In the genomic region with DNA sequence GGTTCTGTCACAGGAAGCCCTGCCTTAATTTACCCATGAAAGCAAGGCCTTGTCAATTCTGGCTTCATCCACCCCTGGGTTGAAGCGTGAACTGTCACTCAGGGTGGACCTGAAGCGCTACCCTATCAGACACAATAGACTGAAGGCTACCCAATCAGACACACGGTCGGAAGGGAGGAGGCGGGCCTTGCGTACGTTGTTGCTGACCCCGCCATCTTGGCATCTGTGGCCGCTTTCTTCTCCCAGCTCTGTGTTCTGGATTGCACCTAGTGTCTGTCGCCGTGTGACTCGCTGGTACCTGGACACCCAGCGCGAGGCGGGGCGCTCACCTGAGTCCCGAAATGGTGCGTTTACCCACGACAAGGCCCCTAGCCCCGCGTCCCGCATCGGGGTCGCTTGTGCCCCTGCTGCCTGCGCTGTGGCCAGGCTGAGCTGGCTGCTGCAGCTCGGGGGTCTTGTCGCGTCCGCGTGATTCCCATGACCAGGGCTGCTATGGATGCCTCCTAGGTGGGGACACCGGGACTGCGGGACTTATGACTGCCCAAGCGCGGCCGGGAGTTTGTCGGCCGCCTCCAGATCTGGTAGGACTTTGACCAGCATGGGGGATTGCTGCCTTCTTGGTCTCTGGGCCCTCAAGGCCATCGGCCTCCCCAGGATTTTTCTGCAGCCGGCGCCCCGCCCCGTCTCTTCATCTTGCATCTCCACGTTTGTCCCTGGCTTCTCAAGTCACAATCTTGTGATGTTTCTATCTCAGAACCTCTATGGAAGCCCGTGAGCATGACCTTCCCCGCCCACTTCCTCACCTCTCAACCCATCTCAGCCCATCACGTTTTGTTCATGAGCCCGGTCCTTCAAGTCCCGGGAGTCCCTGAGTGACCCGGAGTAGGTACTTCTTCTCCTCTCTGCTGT, we compare ENCODE assay signal across 8 mouse cellular contexts. TPM values are rescaled to one million over a fixed set of nuclear protein-coding genes. Genes with fewer than 3 reads are reported as not detected.
DNase-seq lines count a peak whose midpoint lies in the region; ATAC-seq lines count a peak whose summit lies in the region.

A gene (plus strand): TSS at position 183 of the 909 bp plus-strand sequence.

- peak; percentile 100 for ATAC-seq in inflammation-experienced regulatory T-cells, adult 6 months
- peak; percentile 99 for ATAC-seq in megakaryocyte-erythroid progenitor cell, adult 5-6 weeks (replicated peaks; ENCODE audit: low FRiP score, low TSS enrichment, poor library complexity, severe bottlenecking)

- DNase-seq in adrenal gland, adult (ENCODE audit: inconsistent age in 2 of 2, low spot score in 1 of 2) = peak; percentile 88 to 96
- DNase-seq in embryo, embryonic 10.5 days (ENCODE audit: low spot score) = peak; percentile 96
- DNase-seq in gastrocnemius, postnatal 14 days = peak; percentile 88
- DNase-seq in left cerebral cortex, postnatal 10 days (ENCODE audit: extremely low spot score in 1 of 2, low spot score in 2 of 2) = peak; percentile 93 to 94
- peak; percentile 90 for DNase-seq in right cerebral cortex, postnatal 25 days
- DNase-seq in urinary bladder, postnatal 4 days (ENCODE audit: low spot score in 2 of 2) = peak; percentile 82 to 89

- intact Hi-C loops in gastrocnemius, postnatal 14 days (cut with DNase I; ENCODE audit: low total_unique reads) = no loop called here
- intact Hi-C loops in left cerebral cortex, postnatal 10 days (cut with DNase I) = loop anchor here (5.0 kb wide), 1 partner anchor 179 kb away; a partner anchor contains a TSS

RNA-seq across cellular contexts. Expression of the gene that starts here (rescaled TPM):
- 1 to 10 TPM; 3.2 to 3.6 TPM for total RNA-seq in gastrocnemius, postnatal 14 days (2021)
- 10 to 100 TPM; 17.6 to 23.7 (median 23.5) TPM for polyA plus RNA-seq in inflammation-experienced regulatory T-cells, adult 6 months (2017; shearing (Covaris generic))
- 10 to 100 TPM; 25.5 to 27.1 TPM for total RNA-seq in left cerebral cortex, postnatal 10 days (2021)
- 11.5 and 13.1 TPM in 2 replicates for total RNA-seq in megakaryocyte-erythroid progenitor cell, adult 5-6 weeks (2014; fragmentation: Nextera tagmentation)
- total RNA-seq in megakaryocyte-erythroid progenitor cell, adult 5-6 weeks (2017) = 4.9 and 19.0 TPM in 2 replicates

Comparison
In these comparisons a context has a peak if more than half of its experiments do, and no peak if none do; other contexts are left out.
1. Peak in every context shown above with its lines: DNase-seq and ATAC-seq.